Mouse (Mus musculus): ENCODE results near the gene Cftr. TPM values are rescaled to one million over a fixed set of nuclear protein-coding genes. Genes with fewer than 3 reads are reported as not detected.

The Cftr gene
- polyA plus RNA-seq, 1 experiment from 2014 or later: 0.39 TPM

DNA sequence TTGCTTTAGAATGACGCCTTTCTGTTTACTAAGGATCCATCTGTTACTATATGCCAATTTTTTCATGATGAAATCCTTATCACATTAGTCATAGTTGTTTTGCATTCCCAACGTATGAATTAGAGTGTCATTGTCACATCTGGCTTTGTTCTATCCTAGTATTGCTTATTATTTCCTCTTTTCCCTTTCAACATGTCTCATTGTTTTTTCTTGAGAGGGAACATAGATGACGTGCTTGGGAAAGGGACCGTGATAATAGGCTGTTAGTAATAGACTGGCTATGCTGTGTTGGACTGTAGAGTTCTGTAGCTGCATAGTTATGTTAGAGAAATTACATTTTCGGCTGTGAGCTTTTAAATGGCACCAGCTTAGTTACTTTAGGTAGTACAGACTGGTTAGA lies 131.6 kb downstream of the Cftr start:
- Histone ChIP-seq H3K9me3 (ENCODE audit: control insufficient read depth, low read length) (no peaks in the 10 kb centered on the region), H3K36me3 (replicated peaks; ENCODE audit: control insufficient read depth, insufficient read depth) (no peaks in the 10 kb centered on the region), H3K27me3 (ENCODE audit: control insufficient read depth, insufficient read depth, low read length) (no peaks in the 10 kb centered on the region), H3K27ac (no peak overlapping the region), H3K9ac (no peak overlapping the region), H3K4me2 (replicated peaks) (no peak overlapping the region), H3K4me3 (replicated peaks; ENCODE audit: low read length) (no peak overlapping the region), H3K4me1 (replicated peaks; ENCODE audit: control insufficient read depth, insufficient read depth, low read length) (no peaks in the 10 kb centered on the region)
- DNase-seq (ENCODE audit: low spot score) (no peak), ATAC-seq (ENCODE audit: low FRiP score) (no peak)
- WGBS: 74% methylated on average over 5 of the region's 5 CpGs

DNA sequence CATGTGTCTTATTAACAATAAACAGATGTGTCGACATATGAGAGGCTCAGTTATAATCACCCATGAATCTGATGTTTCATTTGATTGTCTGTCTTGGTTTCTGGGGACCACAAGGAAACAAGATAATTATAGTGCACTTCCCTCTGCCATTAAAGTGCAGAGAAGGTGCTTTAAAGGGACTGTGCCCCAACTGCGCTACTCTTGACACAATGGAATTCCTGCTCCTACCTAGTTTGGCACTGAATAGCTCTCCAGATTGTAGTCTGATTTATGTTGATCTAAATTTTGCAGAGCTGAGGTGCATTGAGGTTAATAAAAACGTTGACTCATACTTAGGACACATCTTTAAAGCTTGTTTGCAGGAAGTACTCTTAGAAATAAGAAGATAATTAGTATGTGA lies 132.7 kb downstream of the Cftr start:
- Histone ChIP-seq H3K27me3 (ENCODE audit: control insufficient read depth, insufficient read depth, low read length) (no peaks in the 10 kb centered on the region), H3K4me2 (replicated peaks) (no peak overlapping the region), H3K4me1 (replicated peaks; ENCODE audit: control insufficient read depth, insufficient read depth, low read length) (no peaks in the 10 kb centered on the region), H3K36me3 (replicated peaks; ENCODE audit: control insufficient read depth, insufficient read depth) (no peaks in the 10 kb centered on the region), H3K27ac (no peak overlapping the region), H3K9me3 (ENCODE audit: control insufficient read depth, low read length) (no peaks in the 10 kb centered on the region), H3K9ac (no peak overlapping the region), H3K4me3 (replicated peaks; ENCODE audit: low read length) (no peak overlapping the region)
- 62% methylated on average over 3 of the region's 3 CpGs for WGBS
- ATAC-seq (ENCODE audit: low FRiP score) (no peak), DNase-seq (ENCODE audit: low spot score) (no peak)

DNA sequence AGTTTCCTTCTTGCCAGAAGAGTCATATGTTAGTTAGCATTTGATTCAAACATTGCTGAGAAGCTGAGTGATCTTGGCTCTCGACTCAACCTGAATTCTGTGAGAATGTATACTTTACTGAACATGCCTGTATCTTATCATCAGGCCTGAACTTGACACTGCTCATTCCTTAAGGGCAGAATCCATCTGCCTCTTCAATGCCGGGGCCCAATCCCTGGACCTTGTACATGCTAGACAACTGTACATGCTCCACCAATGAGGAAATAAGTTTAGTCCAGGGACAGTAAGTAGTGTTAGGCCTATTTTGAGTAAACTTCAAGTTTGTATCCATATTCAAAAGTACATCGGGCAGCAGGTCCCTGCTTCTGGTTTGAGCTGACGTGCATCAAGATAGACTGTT lies 134.6 kb downstream of the Cftr start:
- H3K4me1 ChIP-seq (replicated peaks; ENCODE audit: control insufficient read depth, insufficient read depth, low read length): no peaks in the 10 kb centered on the region
- no peak overlapping the region for H3K4me3 ChIP-seq (replicated peaks; ENCODE audit: low read length)
- no peak overlapping the region for H3K9ac ChIP-seq
- no peaks in the 10 kb centered on the region for H3K27me3 ChIP-seq (ENCODE audit: control insufficient read depth, insufficient read depth, low read length)
- no peak overlapping the region for H3K27ac ChIP-seq
- H3K4me2 ChIP-seq (replicated peaks): no peak overlapping the region
- no peak for ATAC-seq (ENCODE audit: low FRiP score)
- no peaks in the 10 kb centered on the region for H3K36me3 ChIP-seq (replicated peaks; ENCODE audit: control insufficient read depth, insufficient read depth)
- no peaks in the 10 kb centered on the region for H3K9me3 ChIP-seq (ENCODE audit: control insufficient read depth, low read length)
- WGBS: 91% methylated on average over 4 of the region's 4 CpGs
- no peak for DNase-seq (ENCODE audit: low spot score)

DNA sequence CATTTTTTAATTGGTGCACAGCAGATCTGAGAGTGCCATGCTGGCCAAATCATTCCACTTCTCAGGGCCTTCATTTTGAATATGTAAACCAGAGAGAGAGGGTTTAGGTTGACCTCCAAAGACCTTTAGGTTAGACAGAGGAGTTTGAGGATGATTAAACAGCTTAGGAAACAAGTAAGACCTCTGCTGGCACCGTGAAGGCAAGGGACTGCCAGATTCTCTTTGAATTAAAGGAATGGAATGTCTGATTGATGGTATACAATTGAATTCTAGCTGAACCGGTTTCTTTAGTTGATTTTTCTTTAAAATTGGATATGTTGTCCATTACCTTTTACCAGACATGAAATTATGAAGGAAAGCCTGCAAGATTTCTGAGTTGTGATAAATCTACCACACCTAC lies 140.5 kb downstream of the Cftr start:
- DNase-seq (ENCODE audit: low spot score) (no peak), ATAC-seq (ENCODE audit: low FRiP score) (no peak)
- Histone ChIP-seq H3K27ac (no peak overlapping the region), H3K4me1 (replicated peaks; ENCODE audit: control insufficient read depth, insufficient read depth, low read length) (no peaks in the 10 kb centered on the region), H3K4me3 (replicated peaks; ENCODE audit: low read length) (no peak overlapping the region), H3K27me3 (ENCODE audit: control insufficient read depth, insufficient read depth, low read length) (no peaks in the 10 kb centered on the region), H3K36me3 (replicated peaks; ENCODE audit: control insufficient read depth, insufficient read depth) (no peaks in the 10 kb centered on the region), H3K9me3 (ENCODE audit: control insufficient read depth, low read length) (no peaks in the 10 kb centered on the region), H3K4me2 (replicated peaks) (no peak overlapping the region), H3K9ac (no peak overlapping the region)
- 17% methylated on average over 2 of the region's 2 CpGs for WGBS

DNA sequence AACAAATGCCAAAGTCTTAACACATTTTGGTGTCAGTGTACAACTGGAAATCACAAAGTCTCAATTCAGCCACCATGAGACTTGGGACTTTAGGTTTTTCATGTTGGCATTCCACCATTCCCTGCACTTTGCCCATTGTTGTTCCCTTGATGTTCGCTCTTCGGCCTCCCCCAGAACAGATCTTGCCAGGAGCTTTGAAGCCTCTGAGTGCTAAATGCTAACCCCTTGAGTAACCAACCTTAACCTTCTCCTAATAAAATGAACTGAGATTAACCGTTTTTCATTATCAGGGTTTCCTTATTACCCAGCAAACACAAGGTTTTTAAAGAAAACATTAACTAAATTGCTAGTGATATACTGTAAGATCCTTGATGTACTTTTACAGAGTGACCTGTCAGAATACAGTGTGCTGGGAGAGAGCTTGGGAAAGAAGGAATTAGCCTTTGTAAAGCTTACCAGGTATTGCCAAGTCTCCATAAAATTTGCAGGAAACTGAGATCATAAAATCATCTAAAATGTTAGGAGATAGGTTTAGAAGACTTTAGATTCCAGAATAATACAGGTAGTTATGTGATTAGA lies 144.0 kb downstream of the Cftr start:
- no peak overlapping the region for H3K9ac ChIP-seq
- H3K36me3 ChIP-seq (replicated peaks; ENCODE audit: control insufficient read depth, insufficient read depth): no peaks in the 10 kb centered on the region
- no peak overlapping the region for H3K27ac ChIP-seq
- H3K9me3 ChIP-seq (ENCODE audit: control insufficient read depth, low read length): no peaks in the 10 kb centered on the region
- DNase-seq (ENCODE audit: low spot score): no peak
- WGBS: 80% methylated on average over 3 of the region's 3 CpGs
- no peak for ATAC-seq (ENCODE audit: low FRiP score)
- H3K4me3 ChIP-seq (replicated peaks; ENCODE audit: low read length): no peak overlapping the region
- no peaks in the 10 kb centered on the region for H3K27me3 ChIP-seq (ENCODE audit: control insufficient read depth, insufficient read depth, low read length)
- H3K4me2 ChIP-seq (replicated peaks): no peak overlapping the region
- H3K4me1 ChIP-seq (replicated peaks; ENCODE audit: control insufficient read depth, insufficient read depth, low read length): no peaks in the 10 kb centered on the region

DNA sequence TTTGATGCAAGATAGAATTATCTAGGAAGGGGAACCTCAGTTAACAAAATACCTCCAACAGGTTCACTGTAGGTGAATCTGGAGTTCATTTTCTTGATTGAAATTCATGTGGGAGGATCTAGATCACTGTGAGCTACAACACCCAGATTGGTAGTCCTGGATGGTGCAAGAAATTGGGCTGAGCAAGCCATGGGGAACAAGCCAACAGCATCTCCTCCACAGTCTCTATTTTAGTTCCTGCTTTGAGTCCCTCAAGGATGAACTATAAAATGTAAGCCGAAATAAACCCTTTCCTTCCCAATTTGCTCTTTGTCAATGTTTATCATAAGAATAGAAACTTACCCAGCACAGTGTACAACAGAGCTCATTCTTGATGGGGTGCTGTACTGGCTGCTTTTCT lies 152.5 kb downstream of the Cftr start:
- Histone ChIP-seq H3K27me3 (ENCODE audit: control insufficient read depth, insufficient read depth, low read length) (no peaks in the 10 kb centered on the region), H3K27ac (no peak overlapping the region), H3K4me1 (replicated peaks; ENCODE audit: control insufficient read depth, insufficient read depth, low read length) (no peaks in the 10 kb centered on the region), H3K9ac (no peak overlapping the region), H3K4me2 (replicated peaks) (no peak overlapping the region), H3K4me3 (replicated peaks; ENCODE audit: low read length) (no peak overlapping the region), H3K9me3 (ENCODE audit: control insufficient read depth, low read length) (no peaks in the 10 kb centered on the region), H3K36me3 (replicated peaks; ENCODE audit: control insufficient read depth, insufficient read depth) (no peaks in the 10 kb centered on the region)
- DNase-seq (ENCODE audit: low spot score): no peak
- no peak for ATAC-seq (ENCODE audit: low FRiP score)
- WGBS: 93% methylated on average over 1 of the region's 1 CpGs

DNA sequence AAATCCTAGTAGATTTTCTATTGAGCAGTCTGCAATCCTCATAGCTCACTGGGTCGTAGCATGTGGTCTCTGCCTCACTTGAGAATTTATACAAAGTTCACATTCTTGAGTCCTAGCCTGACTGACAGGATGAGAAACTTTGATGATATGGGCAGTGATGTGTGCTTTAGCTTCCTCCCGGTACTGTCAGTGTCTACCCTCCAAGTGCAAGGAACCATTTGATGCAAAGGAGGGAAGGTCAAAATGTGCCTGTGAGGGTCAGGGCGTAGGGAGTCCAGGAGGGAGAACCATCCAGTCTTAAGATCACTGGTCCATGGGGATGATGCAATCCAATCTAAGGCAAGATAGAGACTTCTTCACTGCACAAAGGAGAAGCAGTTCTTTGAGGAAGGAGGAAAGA lies 164.9 kb downstream of the Cftr start:
- Histone ChIP-seq H3K9ac (no peak overlapping the region), H3K4me2 (replicated peaks) (no peak overlapping the region), H3K27me3 (ENCODE audit: control insufficient read depth, insufficient read depth, low read length) (no peaks in the 10 kb centered on the region), H3K36me3 (replicated peaks; ENCODE audit: control insufficient read depth, insufficient read depth) (no peaks in the 10 kb centered on the region), H3K4me1 (replicated peaks; ENCODE audit: control insufficient read depth, insufficient read depth, low read length) (no peaks in the 10 kb centered on the region), H3K4me3 (replicated peaks; ENCODE audit: low read length) (no peak overlapping the region), H3K9me3 (ENCODE audit: control insufficient read depth, low read length) (no peaks in the 10 kb centered on the region), H3K27ac (no peak overlapping the region)
- WGBS: 84% methylated on average over 3 of the region's 3 CpGs
- ATAC-seq (ENCODE audit: low FRiP score): no peak
- DNase-seq (ENCODE audit: low spot score): no peak

DNA sequence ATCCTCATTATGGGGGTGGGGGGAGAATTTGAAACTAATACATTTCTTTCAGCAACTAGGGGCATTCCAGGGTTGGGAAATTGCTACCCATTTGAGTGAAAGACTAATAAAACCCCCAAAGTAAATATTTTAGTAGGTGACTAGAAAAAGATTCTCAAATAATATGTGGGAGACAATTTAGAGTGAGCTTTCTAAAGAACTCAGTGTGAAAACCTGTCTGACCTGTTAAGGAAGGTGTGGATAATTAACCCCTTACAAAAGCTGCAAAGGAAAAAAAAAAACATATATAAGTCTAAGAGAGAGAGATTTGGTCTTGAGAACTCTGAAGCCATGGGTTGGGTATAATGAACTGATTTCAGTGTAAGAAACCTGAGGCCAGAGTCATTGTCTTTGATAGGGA lies 167.8 kb downstream of the Cftr start:
- no peak for ATAC-seq (ENCODE audit: low FRiP score)
- Histone ChIP-seq H3K4me3 (replicated peaks; ENCODE audit: low read length) (no peak overlapping the region), H3K9ac (no peak overlapping the region), H3K4me1 (replicated peaks; ENCODE audit: control insufficient read depth, insufficient read depth, low read length) (no peaks in the 10 kb centered on the region), H3K4me2 (replicated peaks) (no peak overlapping the region), H3K9me3 (ENCODE audit: control insufficient read depth, low read length) (no peaks in the 10 kb centered on the region), H3K27ac (no peak overlapping the region), H3K27me3 (ENCODE audit: control insufficient read depth, insufficient read depth, low read length) (no peaks in the 10 kb centered on the region), H3K36me3 (replicated peaks; ENCODE audit: control insufficient read depth, insufficient read depth) (no peaks in the 10 kb centered on the region)
- DNase-seq (ENCODE audit: low spot score): no peak

DNA sequence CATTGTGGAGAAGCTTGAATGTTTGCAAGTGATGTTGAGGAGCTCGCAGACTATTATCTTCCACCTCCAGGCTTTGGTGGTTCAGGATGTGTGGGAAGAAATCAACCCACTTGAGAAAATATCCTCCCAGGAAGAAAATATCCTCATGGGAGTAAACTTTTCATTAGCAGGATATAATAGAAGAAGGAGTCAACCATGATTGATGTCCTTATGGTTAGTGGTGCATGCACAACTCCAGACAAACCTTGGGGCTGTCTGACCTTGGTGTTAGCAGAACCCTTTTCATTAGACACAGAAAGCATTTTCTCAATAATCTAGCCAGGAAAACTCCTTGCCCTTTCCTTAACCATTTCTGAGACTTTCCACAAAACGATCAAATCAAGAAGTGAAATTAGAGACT lies 173.8 kb downstream of the Cftr start:
- DNase-seq (ENCODE audit: low spot score) (no peak), ATAC-seq (ENCODE audit: low FRiP score) (no peak)
- Histone ChIP-seq H3K4me2 (replicated peaks) (no peak overlapping the region), H3K36me3 (replicated peaks; ENCODE audit: control insufficient read depth, insufficient read depth) (no peaks in the 10 kb centered on the region), H3K27me3 (ENCODE audit: control insufficient read depth, insufficient read depth, low read length) (no peaks in the 10 kb centered on the region), H3K4me1 (replicated peaks; ENCODE audit: control insufficient read depth, insufficient read depth, low read length) (no peaks in the 10 kb centered on the region), H3K9ac (no peak overlapping the region), H3K27ac (no peak overlapping the region), H3K9me3 (ENCODE audit: control insufficient read depth, low read length) (no peaks in the 10 kb centered on the region), H3K4me3 (replicated peaks; ENCODE audit: low read length) (no peak overlapping the region)
- WGBS: 91% methylated on average over 2 of the region's 2 CpGs

DNA sequence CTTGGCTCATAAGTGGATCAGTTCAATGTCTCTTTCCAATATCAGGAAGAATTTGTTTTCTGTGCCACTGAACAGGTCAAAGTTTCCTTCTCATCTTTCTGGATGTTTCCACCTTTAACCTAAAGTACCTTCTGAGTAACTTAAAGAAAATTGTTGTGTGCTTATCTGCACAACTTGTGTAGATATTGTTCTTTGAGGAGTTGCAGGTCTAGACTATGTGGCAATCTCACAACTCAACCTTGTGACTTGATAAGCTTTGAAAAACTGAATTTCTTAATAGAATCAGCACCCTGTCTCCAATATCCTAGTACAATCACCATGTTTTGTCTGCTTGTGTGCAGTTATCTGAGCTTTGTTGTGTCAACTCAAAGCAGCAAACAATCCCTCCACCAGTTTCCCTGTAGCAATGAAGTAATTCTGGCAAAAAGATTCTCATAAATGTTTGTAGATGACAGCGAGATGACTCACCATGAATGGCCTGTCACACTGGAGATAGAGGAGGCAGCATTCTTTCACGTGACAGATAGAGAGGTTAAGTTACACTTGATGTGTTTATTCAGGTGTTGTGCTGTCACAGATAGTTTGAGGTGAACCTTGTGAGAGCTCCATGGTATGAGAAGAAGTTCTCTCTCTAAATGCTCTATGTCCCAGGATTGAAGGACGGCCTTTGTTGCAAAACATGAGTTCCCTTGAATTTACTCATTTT lies 178.8 kb downstream of the Cftr start:
- Histone ChIP-seq H3K9ac (no peak overlapping the region), H3K27me3 (ENCODE audit: control insufficient read depth, insufficient read depth, low read length) (no peaks in the 10 kb centered on the region), H3K4me3 (replicated peaks; ENCODE audit: low read length) (no peak overlapping the region), H3K9me3 (ENCODE audit: control insufficient read depth, low read length) (no peaks in the 10 kb centered on the region), H3K27ac (no peak overlapping the region), H3K4me1 (replicated peaks; ENCODE audit: control insufficient read depth, insufficient read depth, low read length) (no peaks in the 10 kb centered on the region), H3K36me3 (replicated peaks; ENCODE audit: control insufficient read depth, insufficient read depth) (no peaks in the 10 kb centered on the region), H3K4me2 (replicated peaks) (no peak overlapping the region)
- whole genome bisulfite sequencing: 86% methylated on average over 3 of the region's 3 CpGs
- ATAC-seq (ENCODE audit: low FRiP score) (no peak), DNase-seq (ENCODE audit: low spot score) (no peak)

All from hindbrain, embryonic 14.5 days (tissue).